Mouse (Mus musculus): ENCODE results near the gene Olfr744. TPM values are rescaled to one million over a fixed set of nuclear protein-coding genes. Genes with fewer than 3 reads are reported as not detected.
"Not testable (repeated sequence)": the region's sequence is repeated elsewhere in the genome, so short reads cannot be mapped to it uniquely, and the experiment has no call there.

The Olfr744 gene
- total RNA-seq (2021): not detected
- long read RNA-seq, experiment 1: 0 reads
- long read RNA-seq, experiment 2: 0 reads

GRCm38 (mm10) chr14:50614579-50614978, at the start of gene Olfr744:
TSS of gene Olfr744 (plus strand) at chr14:50614879.
- no peak for TF ChIP-seq CTCF (IDR thresholded peaks at IDR 0.05)
- no peak within 1 kb of the TSS for H3K4me3 ChIP-seq
- intact Hi-C loops (cut with DNase I): no loop called here

GRCm38 (mm10) chr14:50573056-50573455, 41.6 kb upstream of the Olfr744 start:
- intact Hi-C loops (cut with DNase I); H3K27ac ChIP-seq; DNase-seq (ENCODE audit: extremely low spot score in 1 of 2, low spot score in 2 of 2); H3K4me3 ChIP-seq: not testable (repeated sequence)

More at GRCm38 (mm10) chr14:50614579-50614978, at the start of gene Olfr744:
- H3K27ac ChIP-seq: no peak within 1 kb of the TSS
- DNase-seq (ENCODE audit: extremely low spot score in 1 of 2, low spot score in 2 of 2): no peak

GRCm38 (mm10) chr14:50639088-50639487, 24.4 kb downstream of the Olfr744 start, which contains the start of gene Olfr745:
TSS of gene Olfr745 (plus strand) at chr14:50639388.
- Histone ChIP-seq H3K4me3 (no peak within 1 kb of the TSS), H3K27ac (no peak within 1 kb of the TSS)
- intact Hi-C loops (cut with DNase I): no loop called here
- no peak for DNase-seq (ENCODE audit: extremely low spot score in 1 of 2, low spot score in 2 of 2)
- no peak for TF ChIP-seq CTCF (IDR thresholded peaks at IDR 0.05)

- DNase-seq (ENCODE audit: extremely low spot score in 1 of 2, low spot score in 2 of 2): no peak
- intact Hi-C loops (cut with DNase I): no loop called here
- Histone ChIP-seq H3K27ac (no peak within 1 kb of the TSS), H3K4me3 (no peak within 1 kb of the TSS)
- no peak for TF ChIP-seq CTCF (IDR thresholded peaks at IDR 0.05)
These were observed 32.1 kb downstream of the Olfr744 start, which contains the start of gene Olfr746 for GRCm38 (mm10) chr14:50646783-50647182. TSS of gene Olfr746 (plus strand) at chr14:50647083.

Other genes starting within 250 kb of the Olfr744 start
- not detected for gene Olfr736, start 233.7 kb upstream of the Olfr744 start, total RNA-seq (2021)
- gene Olfr738, start 207.3 kb upstream of the Olfr744 start, total RNA-seq (2021): not detected
- gene Olfr739, start 196.3 kb upstream of the Olfr744 start, total RNA-seq (2021): not detected
- not detected for gene Olfr740, start 169.3 kb upstream of the Olfr744 start, total RNA-seq (2021)
- not detected for gene Olfr741, start 142.1 kb upstream of the Olfr744 start, total RNA-seq (2021)
- gene Olfr742, start 111.3 kb upstream of the Olfr744 start, total RNA-seq (2021): not detected
- not detected for gene Olfr743, start 93.0 kb upstream of the Olfr744 start, total RNA-seq (2021)
- not detected for gene Olfr745, start 24.5 kb downstream of the Olfr744 start, total RNA-seq (2021)
- gene Olfr746, start 32.2 kb downstream of the Olfr744 start, total RNA-seq (2021): not detected
- not detected for gene Olfr747, start 78.3 kb downstream of the Olfr744 start, total RNA-seq (2021)
- not detected for gene Olfr748, start 92.5 kb downstream of the Olfr744 start, total RNA-seq (2021)
- not detected for gene Olfr749, start 130.2 kb downstream of the Olfr744 start, total RNA-seq (2021)
- 10 to 100 TPM; 50.8 to 62.1 TPM for gene Ttc5, start 170.6 kb downstream of the Olfr744 start, total RNA-seq (2021)
- gene Ccnb1ip1, start 192.9 kb downstream of the Olfr744 start, total RNA-seq (2021): not detected
- gene Parp2, start 193.0 kb downstream of the Olfr744 start, total RNA-seq (2021): 10 to 100 TPM; 25.8 to 27.1 TPM